Mouse (Mus musculus): ENCODE measurements around the gene Prkcd. TPM values are rescaled to one million over a fixed set of nuclear protein-coding genes. Genes with fewer than 3 reads are reported as not detected.
A peak's percentile ranks its signal among the peaks of the same experiment; 100 is the strongest.

Prkcd gene
- total and polyA plus RNA-seq, 2 experiments from 2014 or later, result 14.9 to 19.3 TPM

DNA sequence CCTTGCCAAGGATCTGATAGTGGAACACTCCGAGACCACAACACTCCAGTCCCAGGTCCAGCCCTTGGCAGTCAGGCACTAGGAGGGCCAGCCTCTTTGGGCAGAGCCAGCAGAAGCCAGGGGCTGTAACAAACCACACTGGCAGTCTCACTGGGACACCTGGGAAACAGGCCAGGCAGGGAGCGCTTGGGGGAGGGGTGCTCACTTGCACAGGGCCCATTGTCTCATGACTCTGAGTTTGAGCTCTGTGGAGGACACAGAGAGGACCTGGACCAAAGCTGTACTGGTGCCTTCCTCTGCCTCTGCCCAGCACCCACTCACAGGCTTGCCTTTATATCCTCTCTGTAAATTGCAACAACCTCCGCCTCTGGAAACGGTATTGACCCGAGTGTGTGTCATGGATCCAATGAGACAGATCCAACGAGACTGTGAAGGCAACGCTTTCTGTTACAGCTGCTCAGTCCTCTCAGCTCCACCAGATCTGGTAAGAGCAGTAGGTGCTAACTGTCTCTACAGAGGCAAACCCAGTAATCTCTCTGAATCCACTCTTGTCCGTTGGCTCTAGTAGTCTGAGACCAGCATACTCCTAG, 77.8 kb downstream of the Prkcd start, which contains the start of gene Tkt:
Tkt (plus strand) TSS at position 229 of the 590 bp plus-strand sequence.
- Histone ChIP-seq H3K9ac (replicated peaks; ENCODE audit: low read depth, low read length) (peak within 1 kb of the TSS; percentile 89), H3K27me3 (ENCODE audit: control insufficient read depth, insufficient read depth, low read length) (no peaks in the 10 kb centered on the region), H3K36me3 (replicated peaks; ENCODE audit: control insufficient read depth, insufficient read depth, low read length) (no peaks in the 10 kb centered on the region), H3K27ac (ENCODE audit: low read depth) (peak within 1 kb of the TSS; percentile 97), H3K4me2 (ENCODE audit: low read depth, low read length) (peak within 1 kb of the TSS; percentile 94), H3K4me1 (ENCODE audit: control insufficient read depth, insufficient read depth) (peaks cover 42% of the 10 kb centered on the region), H3K4me3 (ENCODE audit: low read depth, low read length) (peak within 1 kb of the TSS; percentile 80), H3K9me3 (replicated peaks; ENCODE audit: control insufficient read depth, low read length) (no peaks in the 10 kb centered on the region)
- TF ChIP-seq EP300 (IDR thresholded peaks at IDR 0.05; ENCODE audit: low read depth), result no peak
- no peak for TF ChIP-seq CTCF (IDR thresholded peaks at IDR 0.05; ENCODE audit: low read depth)
- WGBS, result 17% methylated on average over 8 of the region's 8 CpGs
- ATAC-seq (ENCODE audit: insufficient read depth, low read depth) (peak; percentile 76), DNase-seq (ENCODE audit: low spot score) (peak; percentile 80)

Small RNA genes lying within 50 kb of the gene (microRNA-seq; reads per million reads assigned to microRNA genes)
- 6.2 reads per million, percentile 25 among the genes with 10 or more reads in this experiment for gene Mir3076

Other genes starting within 250 kb of the Prkcd start
- gene Dcp1a, start 146.7 kb downstream of the Prkcd start, total RNA-seq (2014; rRNA removed; ENCODE audit: low replicate concordance), result 23.5 and 32.9 TPM in 2 replicates
- 6.3 and 7.8 TPM in 2 replicates for gene Dcp1a, start 146.7 kb downstream of the Prkcd start, polyA plus RNA-seq (2015; fragmentation: Nextera tagmentation; extraction: Ambion mirVana)
- 4.8 and 8.9 TPM in 2 replicates for gene Cacna1d, start 134.8 kb downstream of the Prkcd start, total RNA-seq (2014; rRNA removed; ENCODE audit: low replicate concordance)
- 5.5 and 6.0 TPM in 2 replicates for gene Cacna1d, start 134.8 kb downstream of the Prkcd start, polyA plus RNA-seq (2015; fragmentation: Nextera tagmentation; extraction: Ambion mirVana)
- 88.9 and 108 TPM in 2 replicates for gene Tkt, start 77.9 kb downstream of the Prkcd start, total RNA-seq (2014; rRNA removed; ENCODE audit: low replicate concordance)
- 36.4 and 37.8 TPM in 2 replicates for gene Tkt, start 77.9 kb downstream of the Prkcd start, polyA plus RNA-seq (2015; fragmentation: Nextera tagmentation; extraction: Ambion mirVana)
- gene Rft1, start 28.1 kb upstream of the Prkcd start, total RNA-seq (2014; rRNA removed; ENCODE audit: low replicate concordance), result 13.3 and 17.6 TPM in 2 replicates
- gene Rft1, start 28.1 kb upstream of the Prkcd start, polyA plus RNA-seq (2015; fragmentation: Nextera tagmentation; extraction: Ambion mirVana), result 10.4 and 11.0 TPM in 2 replicates
- 1.8 and 4.2 TPM in 2 replicates for gene Sfmbt1, start 88.6 kb upstream of the Prkcd start, total RNA-seq (2014; rRNA removed; ENCODE audit: low replicate concordance)
- gene Sfmbt1, start 88.6 kb upstream of the Prkcd start, polyA plus RNA-seq (2015; fragmentation: Nextera tagmentation; extraction: Ambion mirVana), result 6.6 and 7.6 TPM in 2 replicates
- gene Tmem110, start 199.4 kb upstream of the Prkcd start, total RNA-seq (2014; rRNA removed; ENCODE audit: low replicate concordance), result 4.7 and 9.5 TPM in 2 replicates
- 9.2 and 9.9 TPM in 2 replicates for gene Tmem110, start 199.4 kb upstream of the Prkcd start, polyA plus RNA-seq (2015; fragmentation: Nextera tagmentation; extraction: Ambion mirVana)

All from heart, postnatal 0 days (tissue).